Mouse (Mus musculus) liver, embryonic 14.5 days (tissue): Measurements from ENCODE around the gene Gm12248.

ENCODE experiments used
- CTCF ChIP-seq: IDR thresholded peaks from 2 replicates; pipeline ENCODE4 v1.5.1; 2016; ENCODE audit warnings: antibody characterized with exemption, low read depth, control low read depth
- EP300 ChIP-seq: IDR thresholded peaks from 2 replicates; pipeline ENCODE4 v1.6.1; 2016; ENCODE audit warnings: antibody characterized with exemption, low read depth

GRCm38 (mm10) chr11:58107009-58107408, 14.1 kb upstream of the Gm12248 start:
- TF ChIP-seq EP300 = no peak
- TF ChIP-seq CTCF = no peak
